Mouse (Mus musculus) neural tube, embryonic 12.5 days (tissue): ENCODE results near the gene Aipl1. TPM values are rescaled to one million over a fixed set of nuclear protein-coding genes. Genes with fewer than 3 reads are reported as not detected.
A peak's percentile ranks its signal among the peaks of the same experiment; 100 is the strongest.

Source experiments
- ATAC-seq: fragments of 200-750 bp; cut with Nextera tagmentation; 2 replicates; pipeline ENCODE4 v1.8.0; 2017; ENCODE audit warnings: low read depth, mild to moderate bottlenecking, moderate TSS enrichment, moderate library complexity; ENCODE audit not compliant: low FRiP score
- H3K27ac ChIP-seq: fragments of 300-500 bp; sonication (generic); 2 replicates; pipeline ENCODE4 v1.5.1; 2016
- H3K27me3 ChIP-seq: fragments of 300-500 bp; sonication (generic); replicated peaks from 2 replicates; pipeline ENCODE4 v1.6.1; 2016; ENCODE audit warnings: mild to moderate bottlenecking
- H3K36me3 ChIP-seq: fragments of 300-500 bp; sonication (generic); 2 replicates; pipeline ENCODE4 v1.6.1; 2016; ENCODE audit warnings: mild to moderate bottlenecking
- H3K4me1 ChIP-seq: fragments of 300-500 bp; sonication (generic); 2 replicates; pipeline ENCODE4 v1.6.1; 2016
- H3K4me2 ChIP-seq: fragments of 300-500 bp; sonication (generic); replicated peaks from 2 replicates; pipeline ENCODE4 v1.6.1; 2016; ENCODE audit warnings: mild to moderate bottlenecking
- H3K4me3 ChIP-seq: fragments of 300-500 bp; sonication (generic); 2 replicates; pipeline ENCODE4 v1.5.1; 2016
- H3K9ac ChIP-seq: fragments of 300-500 bp; sonication (generic); 2 replicates; pipeline ENCODE4 v1.6.1; 2016; ENCODE audit warnings: mild to moderate bottlenecking
- H3K9me3 ChIP-seq: fragments of 300-500 bp; sonication (generic); 2 replicates; pipeline ENCODE4 v1.6.1; 2016; ENCODE audit warnings: mild to moderate bottlenecking
- WGBS: fragments of 180-500 bp; shearing (Covaris S2); methylation state at CpG from one replicate; pipeline ENCODE4 v1.1.7; 2016; 5-methylcytosine and 5-hydroxymethylcytosine counted together
- polyA plus RNA-seq: library from polyadenylated mRNA; unstranded; fragments of >200 nt; fragmentation: Nextera tagmentation; extraction: Ambion mirVana; gene quantifications from 2 replicates; pipeline ENCODE4 v1.2.1, GENCODE M21; 2016

Gene Aipl1
- polyA plus RNA-seq, 1 experiment from 2014 or later: 0.47 TPM

DNA sequence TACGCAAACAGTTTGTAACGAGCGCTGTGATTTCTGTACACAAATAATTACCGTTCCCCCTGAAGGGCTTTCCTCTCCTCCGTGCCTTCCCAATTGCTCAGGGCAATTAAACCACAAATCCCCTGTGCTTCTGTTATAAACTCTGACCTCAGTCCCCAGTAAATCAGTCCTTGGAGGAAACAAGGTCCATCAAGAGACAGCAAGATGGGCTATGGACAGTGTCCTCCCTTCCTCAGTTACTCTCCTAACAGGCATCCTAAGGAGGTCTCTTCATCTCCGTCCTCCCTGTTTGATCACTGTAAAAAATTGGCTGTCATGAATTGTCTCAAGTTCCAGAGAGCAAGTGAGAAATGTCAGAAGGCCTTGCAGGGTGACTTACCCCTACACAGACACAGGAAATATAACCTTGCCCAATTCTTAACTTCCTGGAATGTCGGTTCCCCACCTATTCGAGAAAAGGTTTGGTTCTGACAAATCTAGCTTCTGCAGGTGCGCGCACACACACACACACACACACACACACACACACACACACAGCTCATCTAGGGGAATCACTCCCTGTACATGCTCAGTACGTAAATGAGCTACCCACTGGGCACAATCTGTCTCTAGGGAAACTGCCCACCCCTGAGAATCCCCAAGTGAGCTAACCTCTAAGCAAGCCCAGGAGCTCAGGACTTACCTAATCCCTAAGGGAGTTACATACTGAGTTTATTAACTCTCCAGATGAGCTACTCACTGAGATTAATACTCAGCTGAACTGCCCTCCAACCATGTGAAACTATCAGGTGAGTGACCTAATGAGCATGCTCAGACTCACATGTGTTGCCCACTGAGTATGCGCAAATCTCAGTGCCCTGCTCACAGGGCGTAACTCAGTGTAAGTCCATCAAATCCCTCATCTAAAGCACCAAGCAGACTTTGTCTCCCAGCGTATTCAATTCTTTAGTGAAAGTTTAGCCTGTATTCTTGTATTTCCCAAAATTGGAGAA lies 49.9 kb downstream of the Aipl1 start:
- no peak overlapping the region for H3K9ac ChIP-seq

GRCm38 (mm10) chr11:71985783-71986182 lies 51.5 kb downstream of the Aipl1 start:
- H3K9ac ChIP-seq: no peak overlapping the region
- no peaks in the 10 kb centered on the region for H3K9me3 ChIP-seq
- H3K27me3 ChIP-seq: no peaks in the 10 kb centered on the region
- no peak for ATAC-seq
- no peak overlapping the region for H3K4me3 ChIP-seq
- WGBS: 78% methylated on average over 2 of the region's 2 CpGs
- H3K4me2 ChIP-seq: no peak overlapping the region
- H3K27ac ChIP-seq: no peak overlapping the region
- H3K4me1 ChIP-seq: peaks cover 28% of the 10 kb centered on the region
- H3K36me3 ChIP-seq: no peaks in the 10 kb centered on the region

More for the DNA sequence above, 49.9 kb downstream of the Aipl1 start:
- H3K4me2 ChIP-seq: peak overlapping the region; percentile 22
- H3K9me3 ChIP-seq: no peaks in the 10 kb centered on the region
- H3K4me1 ChIP-seq: peaks cover 28% of the 10 kb centered on the region
- no peaks in the 10 kb centered on the region for H3K36me3 ChIP-seq
- H3K27ac ChIP-seq: no peak overlapping the region
- 53% methylated on average over 14 of the region's 14 CpGs for WGBS
- ATAC-seq: no peak
- no peak overlapping the region for H3K4me3 ChIP-seq
- no peaks in the 10 kb centered on the region for H3K27me3 ChIP-seq

GRCm38 (mm10) chr11:71985101-71985711 lies 52.1 kb downstream of the Aipl1 start:
- H3K4me1 ChIP-seq: peaks cover 28% of the 10 kb centered on the region
- no peaks in the 10 kb centered on the region for H3K9me3 ChIP-seq
- no peak overlapping the region for H3K4me2 ChIP-seq
- 0 out of 2 replicates have a peak, but pooled peaks have one; percentile 48 for ATAC-seq
- WGBS: 31% methylated on average over 4 of the region's 4 CpGs
- no peak overlapping the region for H3K9ac ChIP-seq
- no peaks in the 10 kb centered on the region for H3K27me3 ChIP-seq
- no peaks in the 10 kb centered on the region for H3K36me3 ChIP-seq
- H3K27ac ChIP-seq: no peak overlapping the region
- no peak overlapping the region for H3K4me3 ChIP-seq

- H3K9me3 ChIP-seq: no peaks in the 10 kb centered on the region
- no peak overlapping the region for H3K27ac ChIP-seq
- H3K4me2 ChIP-seq: no peak overlapping the region
- WGBS: 85% methylated on average over 2 of the region's 2 CpGs
- no peak overlapping the region for H3K4me3 ChIP-seq
- no peak for ATAC-seq
- H3K36me3 ChIP-seq: no peaks in the 10 kb centered on the region
- no peak overlapping the region for H3K9ac ChIP-seq
- H3K4me1 ChIP-seq: peaks cover 28% of the 10 kb centered on the region
- no peaks in the 10 kb centered on the region for H3K27me3 ChIP-seq
These were observed 53.2 kb downstream of the Aipl1 start for GRCm38 (mm10) chr11:71984093-71984492.

Other genes with a start within 250 kb of the Aipl1 start
- 115 and 116 TPM in 2 replicates for gene Pimreg, start 4.5 kb upstream of the Aipl1 start, polyA plus RNA-seq
- 0.50 and 0.60 TPM in 2 replicates for gene Pitpnm3, start 98.3 kb upstream of the Aipl1 start, polyA plus RNA-seq
- gene Gm43951, start 169.3 kb upstream of the Aipl1 start, polyA plus RNA-seq: 0.74 and 1.3 TPM in 2 replicates
- 18.3 and 25.0 TPM in 2 replicates for gene 4933427D14Rik, start 169.9 kb upstream of the Aipl1 start, polyA plus RNA-seq
- gene Txndc17, start 170.0 kb upstream of the Aipl1 start, polyA plus RNA-seq: 160 and 164 TPM in 2 replicates
- gene Med31, start 178.1 kb upstream of the Aipl1 start, polyA plus RNA-seq: 54.7 and 56.5 TPM in 2 replicates
- 0.35 and 0.42 TPM in 2 replicates for gene Slc13a5, start 229.7 kb upstream of the Aipl1 start, polyA plus RNA-seq